Mouse (Mus musculus) olfactory bulb, adult 2 months (tissue): ENCODE results near the gene Ogg1.

ENCODE experiments used
- CTCF ChIP-seq: fragments of 200-500 bp; IDR thresholded peaks from 2 replicates; pipeline ENCODE4 v1.5.1; 2012; ENCODE audit warnings: low read depth, mild to moderate bottlenecking, low read length, moderate library complexity; ENCODE audit not compliant: insufficient read depth
- POLR2A ChIP-seq: fragments of 200-500 bp; IDR thresholded peaks from 2 replicates; pipeline ENCODE4 v1.6.1; 2012; ENCODE audit warnings: mild to moderate bottlenecking, low read depth, low read length, moderate library complexity; ENCODE audit not compliant: insufficient read depth

- TF ChIP-seq CTCF (no peak), POLR2A (no peak)
Measured at GRCm38 (mm10) chr6:113282969-113283368, 43.8 kb upstream of the Ogg1 start.
